Mouse (Mus musculus): Measurements from ENCODE around the gene Pygm.
A peak's percentile ranks its signal among the peaks of the same experiment; 100 is the strongest.

DNA sequence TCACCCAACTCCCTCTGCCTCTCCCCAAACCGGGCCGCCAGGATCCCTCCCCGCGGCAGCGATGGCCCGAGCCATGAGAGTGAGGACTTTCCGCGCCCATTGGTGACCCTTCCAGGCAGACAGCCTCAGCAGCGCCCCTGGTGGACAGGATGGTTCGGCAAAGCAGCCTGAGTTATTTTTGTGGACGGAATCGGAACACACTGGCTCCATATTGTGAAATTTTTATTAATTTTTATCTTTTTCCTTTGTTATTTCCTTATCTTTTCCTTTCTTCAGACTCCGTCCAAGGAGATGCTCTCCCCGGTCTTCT is 8.0 kb upstream of the Pygm start:
- TF ChIP-seq POLR2A (IDR thresholded peaks at IDR 0.05; ENCODE audit: insufficient read depth, low read depth, low read length) (no peak), CTCF (IDR thresholded peaks at IDR 0.05) (peak; percentile 79)
